Mouse (Mus musculus): ENCODE results near the gene Fignl1.

Gene Fignl1

DNA sequence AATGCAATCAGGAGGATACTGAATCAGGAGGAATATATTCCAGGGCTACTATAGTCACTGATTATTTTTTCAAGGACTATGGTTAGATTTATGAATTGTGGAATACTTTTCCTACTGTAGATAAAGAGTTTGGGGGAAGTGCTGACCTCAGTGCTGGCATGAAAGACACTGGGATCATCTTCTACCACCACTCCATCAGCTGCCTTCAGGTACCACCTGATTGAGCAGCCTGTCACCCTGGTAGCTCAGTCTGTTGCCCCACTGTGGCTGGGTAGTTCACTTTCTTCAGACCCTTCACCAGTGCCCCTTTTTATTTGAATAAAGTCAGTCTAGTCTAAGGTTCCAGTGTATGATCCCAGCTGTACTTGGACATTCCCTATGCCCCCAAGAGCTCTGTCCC, 42.0 kb downstream of the Fignl1 start:
- no peak for DNase-seq (ENCODE audit: low spot score in 2 of 2)

- no peak for DNase-seq (ENCODE audit: low spot score in 2 of 2)
Observed at GRCm38 (mm10) chr11:11766105-11766504, 42.7 kb downstream of the Fignl1 start.

DNA sequence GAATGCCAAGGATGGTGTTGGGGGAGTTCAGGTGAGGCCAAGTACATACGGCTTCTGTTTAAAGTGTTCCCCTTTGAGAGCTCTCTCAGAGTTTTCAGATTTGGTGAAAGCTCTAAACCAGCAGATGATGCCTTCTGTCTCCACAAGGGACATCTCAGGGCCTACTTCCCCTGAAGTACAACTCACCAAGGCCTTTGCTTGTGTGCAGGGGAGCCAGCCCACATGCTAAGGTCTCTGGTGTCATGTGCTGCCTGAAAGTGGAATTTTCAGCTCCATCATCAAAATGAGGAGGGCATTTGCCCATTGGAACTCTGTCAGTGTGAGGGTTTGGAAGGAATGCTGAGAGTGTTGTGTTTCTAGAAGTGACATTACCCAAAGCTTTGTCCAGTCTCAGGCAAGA, 43.3 kb downstream of the Fignl1 start:
- no peak for DNase-seq (ENCODE audit: low spot score in 2 of 2)

- peak in 1 of 2 experiments; percentile 20 for DNase-seq (ENCODE audit: low spot score in 2 of 2)
Observed at GRCm38 (mm10) chr11:11763211-11763666, 45.5 kb downstream of the Fignl1 start.

DNA sequence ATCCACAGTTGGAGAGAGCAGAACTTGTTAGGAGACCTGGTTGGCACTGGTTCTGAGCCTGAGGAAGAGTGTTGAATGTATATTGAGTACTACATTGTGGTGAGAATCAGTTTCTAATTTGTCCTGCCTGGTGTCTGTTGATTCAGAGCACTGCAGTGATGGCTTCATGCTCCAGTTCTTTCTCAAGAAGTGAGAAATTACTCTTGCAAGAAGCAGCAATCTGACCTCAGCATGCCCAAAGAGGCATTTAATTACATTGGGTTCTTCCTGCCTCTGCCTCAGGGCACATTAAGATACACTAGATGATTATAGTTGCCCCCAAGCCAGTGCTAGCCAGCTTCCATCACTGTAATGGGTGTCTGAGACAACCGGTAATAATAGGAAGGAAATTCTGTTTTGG, 49.9 kb downstream of the Fignl1 start:
- DNase-seq (ENCODE audit: low spot score in 2 of 2) = no peak

GRCm38 (mm10) chr11:11758121-11758520, 50.6 kb downstream of the Fignl1 start:
- no peak for DNase-seq (ENCODE audit: low spot score in 2 of 2)

DNA sequence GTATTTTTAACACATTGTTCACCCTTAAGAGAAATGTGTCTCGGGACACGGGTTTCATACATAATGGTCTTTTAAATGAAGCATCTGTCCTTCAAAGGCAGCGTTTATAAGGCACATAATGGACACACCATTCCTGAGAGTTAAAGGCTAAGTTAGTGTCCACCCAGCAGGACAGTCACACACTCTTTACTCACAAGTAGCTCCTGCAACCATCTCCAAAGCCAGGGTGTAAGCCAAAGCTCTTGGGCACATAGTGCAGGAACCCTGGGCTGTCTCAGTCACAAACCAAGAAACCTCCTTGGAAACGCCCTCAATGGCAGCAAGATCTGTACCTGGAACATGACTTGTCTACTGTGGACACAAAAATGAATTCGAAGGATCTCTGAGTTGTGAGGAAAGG, 55.9 kb downstream of the Fignl1 start:
- no peak for DNase-seq (ENCODE audit: low spot score in 2 of 2)

DNA sequence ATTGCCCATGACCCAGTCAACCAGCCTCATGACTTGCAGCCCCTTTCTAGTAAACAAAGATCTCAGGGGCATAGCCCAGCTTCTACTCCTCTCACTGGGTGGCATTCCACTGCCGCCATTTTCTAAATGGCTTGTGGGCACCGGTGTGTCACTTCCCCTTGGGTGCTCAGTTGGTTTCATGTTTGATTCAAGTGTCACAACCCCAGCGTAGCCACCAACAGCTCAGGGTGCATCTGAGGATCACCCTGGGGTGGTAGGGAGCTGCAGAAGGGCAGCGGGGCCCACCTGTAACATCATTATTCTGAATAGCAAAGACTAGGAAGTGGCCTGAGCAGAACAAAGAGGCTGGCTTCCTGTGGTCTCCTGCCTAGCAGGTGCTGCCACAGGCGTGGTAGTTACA, 57.7 kb downstream of the Fignl1 start:
- DNase-seq (ENCODE audit: low spot score in 2 of 2) = no peak

DNA sequence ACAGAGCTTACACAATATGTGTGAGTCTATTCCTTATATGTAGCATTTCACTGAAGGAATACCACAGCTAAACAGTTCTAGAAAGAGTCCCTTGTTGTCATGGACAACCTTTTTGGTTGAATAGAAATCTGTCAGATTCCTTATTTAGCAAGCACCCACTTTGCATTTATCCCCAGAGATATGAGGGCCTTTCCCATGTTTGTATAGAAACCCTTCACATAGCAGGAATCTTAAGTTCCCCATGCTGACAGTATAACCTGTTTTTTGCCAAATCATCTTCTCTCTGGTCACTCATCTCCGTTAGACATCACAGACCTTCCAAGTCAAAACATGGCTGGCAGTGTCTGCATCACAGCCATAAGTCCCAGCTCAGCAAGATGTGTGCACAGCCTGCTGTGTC, 64.5 kb downstream of the Fignl1 start:
- DNase-seq (ENCODE audit: low spot score in 2 of 2) = no peak

DNA sequence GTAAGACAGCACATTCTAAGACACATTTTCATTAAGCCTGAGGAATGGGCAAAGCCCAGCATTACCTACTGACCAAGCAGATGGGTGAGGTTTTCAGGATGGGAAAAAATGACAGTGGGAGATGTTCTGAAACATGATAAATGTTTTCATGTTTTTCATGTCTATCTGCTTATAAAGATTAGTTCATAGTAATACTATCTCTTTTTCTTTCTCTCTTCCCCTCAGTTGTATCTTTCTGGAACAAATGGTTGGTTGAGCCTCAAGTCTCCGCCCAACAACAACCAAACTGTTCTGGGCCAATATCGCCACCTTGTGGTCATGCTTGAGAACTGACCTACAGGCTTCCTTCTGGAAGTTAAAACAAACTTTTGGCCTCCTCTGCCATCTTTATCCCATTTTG, 66.1 kb downstream of the Fignl1 start:
- no peak for DNase-seq (ENCODE audit: low spot score in 2 of 2)

DNA sequence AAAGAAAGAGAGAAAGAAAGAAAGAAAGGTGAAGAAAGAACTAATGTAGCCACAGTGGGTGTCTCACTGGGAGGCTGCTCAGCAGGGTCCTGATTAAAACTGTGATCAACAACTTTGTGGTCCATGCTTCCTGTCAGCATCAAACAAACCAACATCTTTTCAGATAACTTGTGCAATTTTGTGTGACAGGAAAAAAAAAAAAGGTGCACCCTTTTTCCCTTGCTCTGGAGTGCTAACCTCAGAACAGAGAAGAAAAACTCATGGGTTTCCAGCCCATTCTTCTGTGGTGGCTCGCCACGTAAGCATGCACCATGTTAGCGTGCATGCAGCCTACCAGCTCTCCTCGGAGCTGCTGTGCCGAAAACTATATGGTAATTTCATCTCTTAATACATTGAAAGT, 67.2 kb downstream of the Fignl1 start:
- no peak for DNase-seq (ENCODE audit: low spot score in 2 of 2)

DNA sequence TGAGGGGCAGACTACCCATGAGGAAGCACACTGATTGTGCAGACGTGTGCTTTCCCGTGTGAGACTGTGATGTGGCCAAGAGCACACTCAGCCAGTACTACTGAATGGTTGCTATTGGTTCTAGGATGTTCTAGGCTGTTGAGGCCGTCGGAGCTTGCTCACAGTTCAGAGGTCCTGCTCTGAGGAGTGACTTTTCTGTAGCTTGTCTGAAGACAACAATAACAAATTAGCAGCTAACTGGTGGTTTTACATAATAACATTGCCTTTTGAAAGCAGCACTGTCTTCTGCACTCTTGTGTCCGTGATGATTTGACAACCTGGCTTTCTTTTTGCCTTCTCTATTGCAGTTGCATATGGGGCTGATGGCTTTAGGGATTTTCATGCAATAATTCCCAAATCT, 68.2 kb downstream of the Fignl1 start:
- no peak for DNase-seq (ENCODE audit: low spot score in 2 of 2)

GRCm38 (mm10) chr11:11739054-11739453, 69.7 kb downstream of the Fignl1 start:
- DNase-seq (ENCODE audit: low spot score in 2 of 2) = no peak

DNA sequence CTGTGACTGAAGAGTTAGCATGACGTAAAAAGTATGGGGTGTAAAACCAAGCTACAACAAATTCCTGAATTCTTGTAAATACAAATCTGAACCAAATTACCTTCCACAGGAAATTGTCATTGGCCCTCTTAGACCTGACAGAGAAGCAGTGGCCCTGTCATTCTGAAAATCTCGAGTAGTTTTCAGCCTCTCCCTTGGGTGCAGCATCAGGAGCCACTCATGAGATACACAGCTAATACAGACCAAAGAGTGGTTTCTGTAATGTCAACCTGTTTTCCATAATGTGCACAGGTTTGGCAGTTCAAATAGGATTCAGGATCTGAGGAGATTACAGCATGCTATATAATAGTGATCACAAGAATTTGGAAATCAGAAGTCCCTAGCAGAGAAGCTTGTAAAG, 71.2 kb downstream of the Fignl1 start:
- no peak for DNase-seq (ENCODE audit: low spot score in 2 of 2)

Measured in heart, adult 9 months (tissue).